Mouse (Mus musculus) kidney, adult 8-10 months (tissue): ENCODE results near the gene Cisd3.
"Not testable (repeated sequence)": the region's sequence is repeated elsewhere in the genome, so short reads cannot be mapped to it uniquely, and the experiment has no call there.

Experiments used
- DNase-seq, 2 experiments: peaks; one replicate each; pipeline ENCODE4 v3.0.0; 2022

The Cisd3 gene

GRCm38 (mm10) chr11:97714356-97714755, 28.7 kb downstream of the Cisd3 start:
- no peak for DNase-seq

- no peak for DNase-seq
Measured at GRCm38 (mm10) chr11:97714784-97715760, 29.4 kb downstream of the Cisd3 start.

DNA sequence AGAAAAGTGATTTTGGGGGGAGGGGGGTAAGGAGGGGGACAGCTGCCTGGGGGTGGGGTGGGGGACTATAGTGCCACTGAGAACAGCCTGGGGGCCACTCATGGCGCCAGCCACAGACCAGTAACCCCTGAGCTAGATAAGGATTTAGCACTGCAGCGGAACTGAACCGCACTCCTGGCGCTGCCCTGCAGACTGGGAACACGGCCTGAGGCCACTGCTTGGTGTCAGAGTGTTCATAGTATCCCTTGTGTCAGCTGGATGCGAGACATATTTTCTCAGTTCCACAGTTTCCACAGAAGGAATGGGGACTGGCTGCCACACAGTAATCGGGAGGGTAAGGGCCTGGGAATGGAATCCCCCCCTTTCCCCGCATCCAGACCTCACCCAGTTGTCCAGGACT, 30.4 kb downstream of the Cisd3 start:
- DNase-seq = no peak

DNA sequence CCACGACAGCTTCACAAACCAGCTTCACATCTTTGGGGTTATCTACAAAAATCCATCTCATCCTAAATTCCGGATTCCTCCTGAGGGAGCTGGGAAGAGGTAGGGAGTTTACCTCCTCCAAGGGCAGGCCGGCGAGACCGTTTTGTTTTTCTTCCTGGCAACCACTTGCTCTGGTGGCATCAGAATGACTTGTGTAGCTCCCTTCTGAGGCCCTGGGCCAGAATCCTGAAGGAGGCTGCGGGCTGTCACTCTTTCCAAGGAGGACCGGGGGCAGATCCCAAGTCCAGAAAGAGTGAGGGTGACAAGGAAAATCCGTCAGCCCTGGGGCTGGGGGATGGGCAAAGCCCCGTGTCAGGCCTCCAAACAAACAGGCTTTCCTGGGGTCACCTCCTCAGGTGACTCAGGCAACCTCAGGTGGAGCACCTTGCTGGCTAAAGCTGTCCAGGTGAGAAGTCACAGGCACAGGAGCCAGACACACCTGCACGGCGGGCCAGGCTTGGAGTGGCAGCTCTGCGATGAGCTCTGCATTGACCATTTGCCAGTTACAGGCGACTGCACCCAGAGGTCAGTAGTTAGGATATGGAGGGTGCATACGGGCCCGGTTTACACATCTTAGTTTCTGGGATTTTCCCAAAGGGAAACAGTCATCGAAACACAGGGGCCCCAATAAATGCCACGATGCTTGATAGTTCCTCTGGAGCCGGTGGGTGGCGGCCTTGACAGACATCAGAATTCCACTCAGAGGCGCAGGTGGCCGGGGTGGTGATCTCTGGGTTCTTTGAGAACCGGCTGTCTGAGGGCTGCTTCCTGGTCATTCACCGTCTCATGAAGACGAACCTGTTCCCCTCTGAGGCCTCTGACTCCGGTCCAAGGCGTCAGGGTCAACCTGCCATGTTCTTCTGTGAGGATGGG, 32.0 kb downstream of the Cisd3 start:
- DNase-seq = no peak

- DNase-seq = no peak
Measured at GRCm38 (mm10) chr11:97718281-97718860, 32.7 kb downstream of the Cisd3 start.

DNA sequence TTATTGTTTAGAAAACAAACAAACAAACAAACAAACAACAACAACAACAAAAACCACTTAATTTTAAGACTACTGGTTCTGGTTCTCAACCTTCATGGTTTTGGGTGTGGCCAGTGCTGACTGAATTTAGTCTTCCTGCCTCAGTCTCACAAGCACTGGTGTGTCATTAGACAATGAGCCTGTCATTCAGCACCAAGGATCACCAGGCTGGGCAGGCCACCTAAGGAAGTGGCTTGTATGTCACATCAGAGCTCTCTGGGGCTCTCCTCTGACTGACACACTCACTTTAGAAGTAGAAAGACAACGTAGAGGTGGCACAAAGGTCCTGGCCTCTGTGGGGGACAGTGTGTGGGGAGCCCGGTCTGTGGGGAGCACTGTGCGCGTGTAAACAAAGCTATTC, 33.4 kb downstream of the Cisd3 start:
- no peak for DNase-seq

DNA sequence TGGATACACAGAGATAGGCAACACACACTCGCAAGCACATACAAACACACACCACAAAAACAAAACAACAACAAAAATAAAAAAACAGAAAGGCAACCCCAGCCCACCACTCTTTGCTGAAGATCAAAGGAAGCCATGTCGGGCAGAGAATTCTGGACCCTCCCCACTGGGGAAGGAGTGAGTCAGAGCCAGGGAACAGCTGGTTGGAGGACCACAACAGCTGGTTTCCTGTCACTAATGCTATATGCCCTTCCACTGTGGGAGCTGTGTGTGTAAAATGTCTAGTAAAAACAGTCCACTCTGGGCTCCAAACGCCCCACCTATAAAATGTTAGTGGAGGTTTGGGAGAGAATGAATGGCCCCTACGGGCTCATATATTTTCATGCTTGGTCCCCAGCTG, 35.7 kb downstream of the Cisd3 start:
- no peak for DNase-seq

DNA sequence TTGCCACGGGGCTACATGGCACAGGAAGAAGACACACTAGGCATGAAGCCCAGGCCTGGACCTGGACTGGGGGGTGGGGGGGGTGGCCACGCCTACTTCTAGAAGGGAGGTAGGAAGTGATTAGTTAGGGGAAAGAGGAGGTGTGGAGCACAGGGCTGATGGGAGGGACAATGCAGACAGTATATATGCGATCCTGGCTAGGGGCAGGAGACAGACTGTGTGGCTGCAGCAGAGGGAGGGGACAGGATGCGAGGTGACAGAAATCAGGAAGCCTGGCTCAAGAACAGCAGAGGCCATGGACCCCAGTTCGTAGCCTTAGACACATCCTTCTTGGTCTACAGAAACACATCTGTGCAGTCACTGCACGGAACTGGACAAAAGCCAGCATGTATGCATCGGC, 38.1 kb downstream of the Cisd3 start:
- no peak for DNase-seq

DNA sequence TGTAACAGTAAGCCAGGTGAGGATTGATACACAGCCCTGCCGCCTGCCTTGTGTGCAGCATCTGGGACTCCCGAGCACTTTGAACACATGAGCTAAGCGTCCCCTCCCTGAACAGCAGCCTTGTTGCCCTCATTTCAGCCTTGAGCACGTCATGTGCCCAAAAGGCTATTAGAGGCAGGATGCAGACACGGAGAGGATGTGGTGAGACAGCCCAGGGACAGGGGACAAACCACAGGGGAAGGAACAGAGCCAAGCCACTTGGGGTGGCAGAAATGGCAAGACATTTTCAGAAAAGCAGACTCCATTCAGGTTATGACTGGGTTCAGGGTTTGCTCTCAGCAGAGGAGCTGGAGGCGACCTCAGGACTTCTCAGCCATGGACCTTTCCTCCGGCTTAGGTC, 42.7 kb downstream of the Cisd3 start:
- no peak for DNase-seq

GRCm38 (mm10) chr11:97728730-97729129, 43.1 kb downstream of the Cisd3 start:
- DNase-seq = no peak

DNA sequence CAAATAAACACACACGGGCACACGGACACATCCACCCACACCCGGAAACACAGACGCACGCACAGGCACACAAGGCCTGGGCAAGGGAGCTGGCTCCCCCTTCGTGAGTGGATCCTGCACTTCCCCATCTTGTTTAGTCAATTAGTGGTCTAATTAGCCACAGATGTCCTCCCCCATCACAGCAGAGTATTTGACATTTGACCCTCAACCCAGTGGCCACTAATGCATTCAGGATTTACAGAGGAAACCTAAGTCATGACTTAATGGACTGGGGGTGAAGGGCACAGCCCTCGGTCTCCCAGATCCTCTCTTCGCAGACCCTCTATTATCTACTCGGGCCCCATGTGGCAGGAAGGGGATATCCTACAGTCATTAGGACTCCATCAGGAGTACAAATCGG, 48.1 kb downstream of the Cisd3 start:
- no peak for DNase-seq

GRCm38 (mm10) chr11:97734810-97735209, 49.2 kb downstream of the Cisd3 start:
- DNase-seq = not testable (repeated sequence)

- DNase-seq = no peak
Measured at GRCm38 (mm10) chr11:97736645-97737044, 51.0 kb downstream of the Cisd3 start.

DNA sequence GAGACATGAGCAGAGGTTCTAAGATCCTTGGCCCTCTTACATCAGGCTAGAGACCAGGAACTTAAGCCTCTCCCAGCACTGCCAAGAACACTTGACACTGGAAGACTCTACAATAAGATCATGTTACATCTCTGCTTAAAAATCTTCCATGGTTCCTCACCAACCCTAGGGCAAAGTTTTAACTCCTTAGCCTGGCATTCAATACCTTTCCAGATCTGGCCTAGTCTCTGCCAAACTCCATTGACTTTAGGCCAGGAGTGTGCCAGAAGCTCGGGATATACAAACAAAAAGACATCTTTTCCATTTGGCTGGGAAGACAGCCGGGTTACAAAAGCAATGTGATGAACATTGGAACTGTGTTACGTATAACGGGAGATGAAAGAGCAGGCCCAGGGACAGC, 52.0 kb downstream of the Cisd3 start:
- no peak for DNase-seq
